Mouse (Mus musculus): ENCODE results near the gene Usp38.

The Usp38 gene

GRCm38 (mm10) chr8:80961937-80962591 lies 52.7 kb downstream of the Usp38 start:
- no peak for DNase-seq (ENCODE audit: low spot score in 2 of 2)

GRCm38 (mm10) chr8:80961070-80961609 lies 53.6 kb downstream of the Usp38 start:
- DNase-seq (ENCODE audit: low spot score in 2 of 2): no peak

- no peak for DNase-seq (ENCODE audit: low spot score in 2 of 2)
Observed at GRCm38 (mm10) chr8:80959588-80960268, 55.0 kb downstream of the Usp38 start.

- no peak for DNase-seq (ENCODE audit: low spot score in 2 of 2)
Observed at GRCm38 (mm10) chr8:80957776-80958175, 57.0 kb downstream of the Usp38 start.

GRCm38 (mm10) chr8:80952973-80953372 lies 61.8 kb downstream of the Usp38 start:
- no peak for DNase-seq (ENCODE audit: low spot score in 2 of 2)

- no peak for DNase-seq (ENCODE audit: low spot score in 2 of 2)
Observed at GRCm38 (mm10) chr8:80952235-80952915, 62.4 kb downstream of the Usp38 start.

GRCm38 (mm10) chr8:80948405-80949183 lies 66.1 kb downstream of the Usp38 start:
- DNase-seq (ENCODE audit: low spot score in 2 of 2): no peak

GRCm38 (mm10) chr8:80943742-80944141 lies 71.0 kb downstream of the Usp38 start:
- DNase-seq (ENCODE audit: low spot score in 2 of 2): no peak

- no peak for DNase-seq (ENCODE audit: low spot score in 2 of 2)
Observed at GRCm38 (mm10) chr8:80941621-80942020, 73.1 kb downstream of the Usp38 start.

GRCm38 (mm10) chr8:80937814-80938650 lies 76.7 kb downstream of the Usp38 start:
- no peak for DNase-seq (ENCODE audit: low spot score in 2 of 2)
